Mouse (Mus musculus): ENCODE data around the gene Ddx19b. TPM values are rescaled to one million over a fixed set of nuclear protein-coding genes. Genes with fewer than 3 reads are reported as not detected.
"Not testable (repeated sequence)": the region's sequence is repeated elsewhere in the genome, so short reads cannot be mapped to it uniquely, and the experiment has no call there.

Ddx19b gene
- total RNA-seq, 2 experiments from 2014 or later, result 8.3 to 10.9 TPM

DNA sequence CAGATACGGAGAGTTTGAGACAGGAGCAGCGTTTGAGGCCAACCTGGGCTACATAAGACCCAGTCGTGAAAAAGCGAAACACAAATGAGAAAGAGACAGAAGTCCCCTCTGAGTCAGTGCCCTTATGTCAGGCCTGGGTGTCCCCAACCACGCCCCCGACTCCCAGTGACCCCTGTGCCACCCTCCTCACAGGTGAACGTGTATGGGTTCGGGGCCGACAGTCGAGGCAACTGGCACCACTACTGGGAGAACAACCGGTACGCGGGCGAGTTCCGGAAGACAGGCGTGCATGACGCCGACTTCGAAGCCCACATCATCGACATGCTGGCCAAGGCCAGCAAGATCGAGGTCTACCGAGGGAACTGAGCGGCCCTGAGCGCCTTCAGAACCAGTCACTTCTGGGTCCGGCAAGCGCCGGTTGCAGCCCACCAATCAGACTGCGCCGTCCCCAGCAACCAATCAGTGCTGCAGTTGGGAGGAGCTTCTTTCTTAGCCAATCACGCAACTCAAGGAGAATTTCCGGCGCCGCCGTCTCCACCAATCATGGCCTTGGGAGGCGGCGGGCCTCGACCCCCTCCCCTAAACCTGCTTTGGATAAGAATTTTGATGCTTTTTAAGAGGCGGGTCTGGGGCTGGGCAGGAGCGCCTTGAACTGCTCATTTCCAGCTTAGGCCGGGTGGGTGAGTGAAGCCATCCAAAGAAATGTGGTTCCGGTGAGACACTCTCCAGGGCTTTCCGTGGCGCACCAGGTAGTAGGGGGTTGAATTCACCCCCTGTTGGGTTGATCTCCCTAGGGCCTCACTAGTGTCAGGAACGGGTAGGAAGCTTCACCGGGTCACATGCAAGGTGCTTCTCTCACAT, 61.4 kb downstream of the Ddx19b start:
- ATAC-seq (replicated peaks; ENCODE audit: low FRiP score, low TSS enrichment, poor library complexity, severe bottlenecking), result peak; percentile 91

DNA sequence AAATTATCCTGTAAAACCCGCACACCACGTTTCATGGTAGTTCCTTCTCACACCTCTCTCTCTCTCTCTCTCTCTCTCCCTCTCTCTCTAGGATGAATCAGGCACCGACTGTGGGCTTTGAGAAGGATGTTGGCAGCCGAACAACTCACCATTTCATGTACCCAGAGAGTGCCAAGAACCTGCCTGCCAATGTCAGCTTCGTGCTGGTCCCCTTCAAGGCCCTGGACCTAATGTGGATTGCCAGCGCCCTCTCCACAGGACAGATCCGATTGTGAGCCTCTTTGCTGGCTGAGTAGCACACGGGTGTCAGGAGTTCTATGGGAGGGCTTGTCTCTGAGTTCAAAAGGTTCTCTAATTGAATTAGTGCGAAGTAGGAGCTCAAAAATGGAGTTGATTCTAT, 64.2 kb downstream of the Ddx19b start:
- ATAC-seq (replicated peaks; ENCODE audit: low FRiP score, low TSS enrichment, poor library complexity, severe bottlenecking), result no peak

DNA sequence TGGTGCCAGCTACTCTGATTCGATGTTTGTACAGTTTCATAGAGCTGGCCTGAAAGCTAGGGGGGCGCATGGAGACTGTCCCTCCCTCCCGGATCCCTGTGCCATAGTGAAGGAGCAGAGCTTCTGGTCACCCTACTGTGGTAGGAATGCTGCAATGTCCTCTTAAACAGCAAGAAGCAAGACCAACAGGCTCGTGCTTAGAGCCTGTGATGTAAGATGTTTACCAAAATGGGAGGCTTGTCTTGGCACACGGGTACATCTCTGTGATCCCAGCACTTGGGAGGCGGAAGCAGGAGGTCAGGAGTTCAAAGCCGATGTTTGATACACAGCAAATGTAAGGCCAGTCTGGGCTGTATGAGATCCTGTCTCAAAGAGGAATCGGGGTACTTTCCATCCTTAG, 65.0 kb downstream of the Ddx19b start:
- no peak for ATAC-seq (replicated peaks; ENCODE audit: low FRiP score, low TSS enrichment, poor library complexity, severe bottlenecking)

DNA sequence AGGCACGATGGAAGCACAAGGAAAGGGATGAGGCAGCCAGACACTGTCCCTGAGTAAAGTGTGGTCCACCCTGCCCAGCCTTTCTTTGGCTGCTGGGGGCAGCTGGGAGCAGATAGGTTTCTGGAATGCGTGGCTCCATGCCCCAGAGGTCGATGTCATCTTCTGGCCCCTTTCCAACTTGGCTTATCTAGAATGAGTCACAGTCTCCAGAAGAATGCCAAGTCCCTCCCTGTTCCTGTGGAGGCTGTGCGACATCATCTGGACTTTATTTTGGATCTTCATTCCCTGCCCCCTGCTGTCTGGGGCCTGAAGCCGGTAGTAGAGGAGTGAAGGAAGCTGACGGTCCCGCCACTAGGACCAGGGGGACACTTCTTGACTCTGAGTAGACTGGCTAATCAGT, 66.0 kb downstream of the Ddx19b start:
- peak; percentile 49 for ATAC-seq (replicated peaks; ENCODE audit: low FRiP score, low TSS enrichment, poor library complexity, severe bottlenecking)

DNA sequence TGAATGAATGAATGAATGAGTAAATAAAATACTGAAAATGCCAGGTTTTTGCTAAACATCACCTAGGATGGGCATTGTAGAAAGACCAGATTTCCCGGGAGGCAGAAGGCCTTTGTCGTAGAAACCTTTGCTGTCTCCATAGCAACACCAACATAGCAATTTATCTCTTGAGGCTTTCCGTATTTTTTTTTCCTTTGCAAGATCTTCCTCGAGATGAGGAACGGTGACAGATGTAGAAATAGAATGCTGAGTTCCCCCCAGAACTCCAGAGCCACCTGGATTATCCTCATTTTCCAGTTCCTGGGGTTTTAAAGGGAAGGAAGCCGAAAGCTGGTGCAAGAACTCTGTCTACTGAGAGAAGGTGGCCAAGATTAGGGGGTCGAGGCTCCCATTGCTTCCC, 66.9 kb downstream of the Ddx19b start:
- ATAC-seq (replicated peaks; ENCODE audit: low FRiP score, low TSS enrichment, poor library complexity, severe bottlenecking), result no peak

DNA sequence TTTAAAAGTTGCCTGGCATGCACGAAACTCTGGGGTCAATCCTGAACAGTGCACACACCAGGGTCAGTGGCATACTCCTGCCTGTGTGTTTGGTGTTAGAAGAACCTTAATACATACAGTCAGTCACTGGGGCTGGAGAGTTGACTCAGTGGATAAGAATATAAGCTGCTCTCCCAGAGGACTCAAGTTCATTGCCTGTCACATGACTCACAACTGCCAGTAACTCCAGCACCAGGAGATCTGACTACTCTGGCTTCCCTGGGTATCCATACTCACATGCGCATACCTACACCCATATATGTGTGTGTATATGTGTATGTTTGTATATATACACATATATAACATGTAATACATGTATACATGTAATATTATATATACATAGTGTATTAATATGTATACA, 68.5 kb downstream of the Ddx19b start:
- ATAC-seq (replicated peaks; ENCODE audit: low FRiP score, low TSS enrichment, poor library complexity, severe bottlenecking), result no peak

DNA sequence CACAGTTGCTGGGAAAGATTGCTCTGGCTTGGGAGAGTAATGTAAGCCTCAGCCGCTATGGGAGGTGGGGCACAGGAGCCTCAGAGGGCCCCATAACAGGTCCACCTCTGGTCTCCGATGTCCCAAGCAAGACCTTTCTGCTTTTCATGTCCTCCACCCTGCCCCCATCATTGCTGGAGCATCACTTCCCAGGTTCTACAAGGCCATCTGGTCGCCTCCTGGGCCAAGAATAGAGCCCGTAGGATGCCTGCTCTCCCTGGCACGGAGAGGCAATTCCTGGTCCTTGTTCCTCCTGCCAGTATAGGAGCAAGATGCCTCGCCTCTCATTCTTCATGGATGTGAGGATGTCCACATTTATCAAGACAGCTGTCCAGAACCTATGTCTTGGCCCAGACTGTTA, 71.6 kb downstream of the Ddx19b start:
- ATAC-seq (replicated peaks; ENCODE audit: low FRiP score, low TSS enrichment, poor library complexity, severe bottlenecking), result no peak

DNA sequence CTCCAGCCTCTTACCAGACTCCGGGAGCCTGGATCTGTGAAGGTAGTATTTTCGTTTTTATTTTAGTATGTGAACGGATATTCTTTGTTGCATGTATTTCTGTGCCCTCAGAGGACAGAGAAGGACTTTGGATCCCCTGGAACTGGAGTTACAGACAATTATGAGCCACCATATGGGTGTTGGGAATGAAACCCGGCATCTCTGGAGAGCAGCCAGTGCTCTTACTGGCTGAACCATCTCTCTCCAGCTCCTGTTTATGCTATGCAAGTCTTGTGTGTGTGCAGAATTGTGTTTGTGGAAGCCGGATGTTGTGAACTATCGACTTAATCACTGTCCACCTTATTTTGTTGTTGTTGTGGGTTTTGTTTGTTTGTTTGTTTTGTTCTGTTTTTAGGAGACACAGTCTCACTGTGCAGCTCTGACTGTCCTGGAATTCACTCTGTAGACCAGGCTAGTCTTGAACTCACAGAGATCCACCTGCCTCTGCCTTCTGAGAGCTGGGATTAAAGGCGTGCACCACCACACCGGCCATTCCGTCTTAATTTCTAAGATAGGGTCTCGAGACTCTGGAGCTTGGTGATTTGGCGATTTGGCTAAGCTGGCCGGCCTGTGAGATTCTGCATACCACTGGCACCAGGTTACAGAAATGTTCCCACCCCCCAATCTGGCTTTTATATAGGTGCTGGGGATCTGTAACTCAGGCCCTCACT, 72.3 kb downstream of the Ddx19b start:
- no peak for ATAC-seq (replicated peaks; ENCODE audit: low FRiP score, low TSS enrichment, poor library complexity, severe bottlenecking)

DNA sequence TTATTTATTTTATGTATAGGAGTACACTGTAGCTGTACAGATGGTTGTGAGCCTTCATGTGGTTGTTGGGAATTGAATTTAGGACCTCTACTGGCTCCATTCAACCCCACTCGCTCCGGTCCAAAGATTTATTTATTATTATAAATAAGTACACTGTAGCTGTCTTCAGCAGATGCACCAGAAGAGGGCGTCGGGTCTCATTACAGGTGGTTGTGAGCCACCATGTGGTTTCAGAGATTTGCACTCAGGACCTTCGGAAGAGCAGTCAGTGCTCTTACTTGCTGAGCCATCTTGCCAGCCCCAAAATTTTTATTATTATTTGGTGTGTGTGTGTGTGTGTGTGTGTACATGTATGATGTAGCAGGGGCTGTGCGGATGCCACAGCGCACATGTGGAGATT, 73.0 kb downstream of the Ddx19b start:
- ATAC-seq (replicated peaks; ENCODE audit: low FRiP score, low TSS enrichment, poor library complexity, severe bottlenecking), result not testable (repeated sequence)

DNA sequence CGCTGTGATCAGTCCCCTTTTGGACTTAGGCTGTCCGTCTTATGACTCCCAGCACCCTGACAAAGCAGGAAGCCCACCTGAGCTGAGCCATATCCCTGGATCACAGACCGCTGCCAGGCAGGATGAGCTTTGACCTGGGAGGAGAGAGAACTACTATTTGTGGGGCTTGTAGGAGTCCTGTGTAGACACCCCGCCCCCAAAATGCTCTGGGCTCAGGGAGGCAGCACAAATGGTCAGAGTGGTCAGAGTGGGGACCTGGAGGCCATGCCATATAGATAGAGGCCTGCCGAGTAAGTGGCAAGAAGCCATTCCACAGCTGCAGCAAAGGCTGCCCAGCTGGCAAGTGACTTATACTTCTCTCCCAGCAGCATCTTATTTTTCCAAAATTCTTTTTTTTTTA, 73.4 kb downstream of the Ddx19b start:
- ATAC-seq (replicated peaks; ENCODE audit: low FRiP score, low TSS enrichment, poor library complexity, severe bottlenecking), result no peak

DNA sequence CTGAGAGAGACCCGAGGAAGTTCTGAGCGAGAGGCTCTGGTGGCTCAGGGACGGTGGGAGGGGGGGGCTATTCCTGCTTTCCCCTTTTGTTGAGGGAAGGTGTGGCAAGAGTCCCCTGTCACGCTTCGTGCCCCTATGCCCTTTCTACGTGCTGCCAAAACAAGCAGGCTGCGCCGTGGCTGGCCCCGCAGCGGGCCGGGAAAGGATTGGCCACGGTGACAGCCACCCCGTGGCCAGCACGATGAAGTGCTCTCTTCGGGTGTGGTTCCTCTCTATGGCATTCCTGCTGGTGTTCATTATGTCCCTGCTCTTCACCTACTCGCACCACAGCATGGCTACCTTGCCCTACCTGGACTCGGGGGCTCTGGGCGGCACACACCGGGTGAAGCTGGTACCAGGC, 74.1 kb downstream of the Ddx19b start:
- no peak for ATAC-seq (replicated peaks; ENCODE audit: low FRiP score, low TSS enrichment, poor library complexity, severe bottlenecking)

DNA sequence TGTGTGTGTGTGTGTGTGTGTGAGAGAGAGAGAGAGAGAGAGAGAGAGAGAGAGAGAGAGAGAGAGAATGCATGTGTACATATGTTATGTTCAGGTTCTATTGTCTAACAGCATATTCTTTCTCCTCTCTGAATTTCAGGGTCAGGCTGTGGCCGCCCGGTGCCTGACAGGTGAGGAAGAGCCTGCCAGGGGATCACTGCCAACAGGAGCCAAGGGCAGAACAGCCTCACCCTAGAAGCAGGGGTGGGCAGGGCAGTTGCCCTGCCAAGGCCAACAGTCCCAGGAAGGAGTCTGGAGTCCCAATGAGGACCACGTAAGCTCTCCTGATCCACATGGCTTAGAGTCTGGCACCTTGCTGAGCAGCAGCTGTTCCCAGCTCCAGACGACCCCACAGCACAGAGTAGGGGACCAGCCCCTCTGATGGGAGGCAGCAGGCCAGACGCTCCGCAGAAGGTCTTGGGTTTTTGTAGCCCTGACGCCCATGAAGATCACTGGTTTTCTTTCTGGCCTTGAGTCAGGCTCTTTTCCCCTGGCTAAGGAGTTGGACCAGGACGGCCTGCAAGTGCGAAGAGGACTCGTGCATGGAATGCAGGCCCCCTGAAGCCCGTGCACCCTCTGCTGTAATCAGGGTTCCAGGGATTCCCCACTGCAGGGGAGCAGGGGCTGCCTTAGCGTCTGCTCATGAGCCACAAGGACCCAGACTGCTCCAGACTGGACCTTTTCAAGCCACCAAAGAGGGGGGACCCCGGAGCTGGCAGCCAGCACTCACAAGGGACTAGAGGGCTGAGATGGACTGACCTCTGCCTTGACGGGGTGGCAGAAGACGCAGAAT, 74.7 kb downstream of the Ddx19b start:
- ATAC-seq (replicated peaks; ENCODE audit: low FRiP score, low TSS enrichment, poor library complexity, severe bottlenecking), result no peak

DNA sequence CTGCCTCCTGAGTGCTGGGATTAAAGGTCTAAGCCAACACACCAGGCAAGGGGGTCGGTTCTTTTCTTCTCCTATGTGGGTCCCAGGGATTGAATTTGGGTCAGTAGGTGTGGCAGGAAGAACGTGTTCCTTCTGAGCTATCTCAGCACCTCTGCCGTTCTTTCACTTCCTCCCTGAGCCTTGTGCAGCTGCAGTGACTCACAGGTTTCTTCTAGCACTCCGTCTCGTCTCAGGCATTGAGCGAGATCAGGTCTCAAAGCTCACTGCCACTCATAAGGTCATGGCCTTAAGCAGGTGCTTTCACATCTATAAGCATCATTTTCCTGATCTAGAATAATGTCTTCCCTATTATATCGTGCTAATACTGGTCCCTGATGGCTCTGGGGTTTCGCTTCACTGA, 76.8 kb downstream of the Ddx19b start:
- no peak for ATAC-seq (replicated peaks; ENCODE audit: low FRiP score, low TSS enrichment, poor library complexity, severe bottlenecking)

Other genes starting within 250 kb of the Ddx19b start
- not detected in 2 replicates for gene Il34, start 225.8 kb downstream of the Ddx19b start, total RNA-seq (2014; fragmentation: Nextera tagmentation)
- gene Il34, start 225.8 kb downstream of the Ddx19b start, total RNA-seq (2017), result not detected in 2 replicates
- 37.0 and 48.7 TPM in 2 replicates for gene Cog4, start 185.2 kb downstream of the Ddx19b start, total RNA-seq (2014; fragmentation: Nextera tagmentation)
- 20.6 and 26.1 TPM in 2 replicates for gene Cog4, start 185.2 kb downstream of the Ddx19b start, total RNA-seq (2017)
- 171 and 229 TPM in 2 replicates for gene Sf3b3, start 185.0 kb downstream of the Ddx19b start, total RNA-seq (2014; fragmentation: Nextera tagmentation)
- 212 and 223 TPM in 2 replicates for gene Sf3b3, start 185.0 kb downstream of the Ddx19b start, total RNA-seq (2017)
- 5.1 and 10.8 TPM in 2 replicates for gene Fuk, start 129.3 kb downstream of the Ddx19b start, total RNA-seq (2014; fragmentation: Nextera tagmentation)
- 2.1 and 2.9 TPM in 2 replicates for gene Fuk, start 129.3 kb downstream of the Ddx19b start, total RNA-seq (2017)
- gene St3gal2, start 111.8 kb downstream of the Ddx19b start, total RNA-seq (2014; fragmentation: Nextera tagmentation), result 12.5 and 13.1 TPM in 2 replicates
- 2.0 and 17.0 TPM in 2 replicates for gene St3gal2, start 111.8 kb downstream of the Ddx19b start, total RNA-seq (2017)
- 81.6 and 89.6 TPM in 2 replicates for gene Ddx19a, start 34.0 kb downstream of the Ddx19b start, total RNA-seq (2014; fragmentation: Nextera tagmentation)
- gene Ddx19a, start 34.0 kb downstream of the Ddx19b start, total RNA-seq (2017), result 55.9 and 74.1 TPM in 2 replicates
- 49.3 and 51.4 TPM in 2 replicates for gene Aars, start 1.4 kb upstream of the Ddx19b start, total RNA-seq (2014; fragmentation: Nextera tagmentation)
- gene Aars, start 1.4 kb upstream of the Ddx19b start, total RNA-seq (2017), result 55.4 and 73.2 TPM in 2 replicates
- 7.6 and 11.2 TPM in 2 replicates for gene Exosc6, start 24.6 kb upstream of the Ddx19b start, total RNA-seq (2014; fragmentation: Nextera tagmentation)
- gene Exosc6, start 24.6 kb upstream of the Ddx19b start, total RNA-seq (2017), result 24.2 and 30.5 TPM in 2 replicates
- not detected in 2 replicates for gene Clec18a, start 60.7 kb upstream of the Ddx19b start, total RNA-seq (2014; fragmentation: Nextera tagmentation)
- gene Clec18a, start 60.7 kb upstream of the Ddx19b start, total RNA-seq (2017), result not detected in 2 replicates
- gene Pdpr, start 62.9 kb upstream of the Ddx19b start, total RNA-seq (2014; fragmentation: Nextera tagmentation), result 11.4 and 12.2 TPM in 2 replicates
- 13.9 and 18.6 TPM in 2 replicates for gene Pdpr, start 62.9 kb upstream of the Ddx19b start, total RNA-seq (2017)
- gene Glg1, start 227.5 kb upstream of the Ddx19b start, total RNA-seq (2014; fragmentation: Nextera tagmentation), result 24.8 and 39.2 TPM in 2 replicates
- gene Glg1, start 227.5 kb upstream of the Ddx19b start, total RNA-seq (2017), result 42.1 and 43.2 TPM in 2 replicates

Data from megakaryocyte-erythroid progenitor cell, adult 5-6 weeks (primary cell).